Mouse (Mus musculus) neutrophil, adult 65 days (primary cell): ENCODE results near the gene Ikbip. TPM values are rescaled to one million over a fixed set of nuclear protein-coding genes. Genes with fewer than 3 reads are reported as not detected.

Experiments
- total RNA-seq: library from RNA; stranded (reverse); gene quantifications from 2 replicates; pipeline ENCODE4 v1.2.4, GENCODE M21; 2023

The Ikbip gene
- total RNA-seq: 2.2 and 3.5 TPM in 2 replicates

DNA sequence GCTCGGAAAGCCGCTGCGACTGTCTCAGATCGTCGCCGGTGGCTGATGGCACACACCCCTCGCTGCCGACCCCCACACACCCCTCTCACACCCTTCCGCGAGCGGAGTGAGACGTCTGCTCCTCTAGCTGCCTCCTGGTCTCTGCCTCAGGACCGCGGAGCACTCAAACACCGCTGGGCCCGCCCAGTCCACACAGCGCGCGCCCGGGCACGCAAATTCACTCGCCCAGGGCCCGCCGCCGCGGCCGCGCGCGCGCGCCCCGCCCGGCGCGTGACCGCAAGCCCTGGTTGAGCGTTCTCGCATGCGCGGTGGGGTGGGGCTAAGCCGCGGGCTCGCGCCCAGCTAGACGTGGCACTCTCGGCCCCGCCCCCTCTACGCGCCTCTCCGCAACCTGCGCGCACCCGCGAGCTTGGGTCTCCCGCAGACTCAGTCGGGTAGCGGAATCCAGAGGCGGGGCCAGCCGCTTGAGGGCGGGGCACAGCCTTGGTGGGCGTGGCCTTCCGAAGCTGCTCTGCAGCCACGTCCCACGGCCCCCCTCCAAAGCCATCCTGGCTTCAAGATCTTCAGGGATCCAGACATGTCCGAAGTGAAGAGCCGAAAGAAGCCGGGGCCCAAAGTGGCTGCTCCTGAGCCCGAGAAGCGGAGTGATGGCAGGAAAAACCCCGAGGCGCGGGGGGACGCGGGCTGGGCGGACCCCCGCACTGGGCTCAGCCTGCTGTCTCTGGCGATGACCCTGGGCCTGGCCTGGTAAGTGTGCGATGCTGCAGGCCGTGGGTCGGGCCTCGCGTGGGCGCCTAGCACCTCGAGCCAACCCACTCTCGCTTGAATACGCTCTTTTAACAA lies at the start of gene Ikbip, which contains the start of gene Apaf1:
Gene Ikbip, plus strand, starts transcription at position 391 of the 843 bp plus-strand sequence.
Gene Apaf1, minus strand, starts transcription at position 221 of the 843 bp plus-strand sequence.

DNA sequence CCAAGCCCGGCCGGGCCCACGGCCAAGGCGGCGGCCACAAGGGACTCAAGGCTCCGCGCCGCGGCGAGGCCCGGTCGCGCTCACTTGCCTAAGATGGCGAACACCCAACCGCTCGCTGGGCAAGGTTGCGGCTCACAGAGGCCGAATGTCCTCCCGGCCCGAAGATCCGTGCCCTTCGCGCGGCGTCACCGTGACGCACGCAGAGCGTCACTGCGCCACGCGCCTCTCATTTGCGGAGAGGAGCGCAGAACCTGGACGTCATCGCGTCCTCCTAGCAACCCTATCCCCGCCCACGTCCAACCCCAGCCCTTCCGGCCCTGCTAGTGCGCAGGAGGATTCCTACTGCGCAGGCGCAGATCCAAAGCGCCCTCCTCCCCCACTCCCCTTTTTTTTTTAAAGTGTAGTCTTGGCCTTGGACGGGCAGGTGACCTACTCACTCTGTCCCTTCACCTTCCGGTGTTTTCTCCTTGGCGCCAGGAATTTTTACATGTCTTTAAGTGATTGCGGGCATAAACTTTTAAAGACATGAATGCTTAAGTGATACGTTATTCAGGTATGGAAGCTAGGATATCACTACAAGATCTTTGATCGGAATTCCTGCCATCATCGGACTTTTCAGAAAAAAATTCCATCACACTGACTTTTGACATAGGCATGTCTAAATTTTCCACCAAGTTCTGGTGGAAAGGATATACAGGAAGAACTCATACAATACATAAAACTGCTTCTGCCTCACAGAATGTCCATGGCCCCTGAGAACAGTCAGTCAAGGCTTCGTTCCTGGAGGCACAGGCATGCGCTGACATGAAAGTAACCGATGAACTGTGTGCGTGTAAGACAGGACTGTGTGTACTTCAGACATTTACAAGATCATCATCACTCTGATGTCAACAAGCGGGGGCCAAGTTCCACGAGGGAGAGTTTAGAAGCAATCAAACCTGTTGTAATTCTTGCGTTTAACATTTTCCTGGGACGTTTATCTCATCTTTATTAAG lies 41.4 kb downstream of the Ikbip start, which contains the start of gene Slc25a3:
Gene Slc25a3, minus strand, starts transcription at position 232 of the 995 bp plus-strand sequence.

Other genes with a start within 250 kb of the Ikbip start
- 68.5 and 83.9 TPM in 2 replicates for gene Apaf1, start 170 bp upstream of the Ikbip start, total RNA-seq
- gene Slc25a3, start 41.1 kb downstream of the Ikbip start, total RNA-seq: 252 and 317 TPM in 2 replicates
- gene Tmpo, start 98.4 kb downstream of the Ikbip start, total RNA-seq: 197 and 210 TPM in 2 replicates